9 mouse cellular contexts compared by ENCODE assay signal in genomic region chr13:56159016-56159601, GRCm38 (mm10). TPM values are rescaled to one million over a fixed set of nuclear protein-coding genes. Genes with fewer than 3 reads are reported as not detected.
DNase-seq lines count a peak whose midpoint lies in the region; ATAC-seq lines count a peak whose summit lies in the region.
"Had no signal": no experiment of that assay in that cellular context is flagged by ENCODE, and none has a peak within 500 bp of the region (broad histone marks: within the 10 kb centered on the region; RNA-seq: fewer than 3 reads in every experiment).

No protein-coding gene starts in this region.

- WGBS in heart, embryonic 15.5 days = 41% methylated on average over 14 of the region's 14 CpGs
- 78% methylated on average over 14 of the region's 14 CpGs for WGBS in forebrain, embryonic 13.5 days

- H3K36me3 ChIP-seq in heart, embryonic 15.5 days = no peaks in the 10 kb centered on the region
- no peaks in the 10 kb centered on the region for H3K36me3 ChIP-seq in forebrain, embryonic 13.5 days (ENCODE audit: poor library complexity, severe bottlenecking)
- H3K36me3 ChIP-seq: G1E had no signal

- no peak overlapping the region for H3K9ac ChIP-seq in heart, embryonic 15.5 days
- H3K9ac ChIP-seq in forebrain, embryonic 13.5 days = no peak overlapping the region

- no peaks in the 10 kb centered on the region for H3K27me3 ChIP-seq in heart, embryonic 15.5 days
- H3K27me3 ChIP-seq in forebrain, embryonic 13.5 days = no peaks in the 10 kb centered on the region

- H3K27ac ChIP-seq in heart, embryonic 15.5 days = peak overlapping the region; percentile 48
- H3K27ac ChIP-seq in forebrain, embryonic 13.5 days = no peak overlapping the region

- DNase-seq in heart, postnatal 25 days (ENCODE audit: low spot score) = no peak
- DNase-seq in CD4-positive helper T cell, adult 2 months (ENCODE audit: low read depth, low spot score) = peak; percentile 18
- peak; percentile 62 for DNase-seq in naive thymus-derived CD4-positive, alpha-beta T cell, adult 2 months (ENCODE audit: low read depth)
- no peak for DNase-seq in layer of hippocampus, adult 18-20 months (ENCODE audit: low spot score in 2 of 2)
- no peak for DNase-seq in MN1 (ENCODE audit: low spot score)

- no peaks in the 10 kb centered on the region for H3K9me3 ChIP-seq in heart, embryonic 15.5 days (replicated peaks)
- H3K9me3 ChIP-seq in forebrain, embryonic 13.5 days (replicated peaks) = no peaks in the 10 kb centered on the region
- H3K9me3 ChIP-seq: G1E had no signal

- intact Hi-C loops in heart, postnatal 25 days (cut with DNase I) = no loop called here

- no peak overlapping the region for H3K4me3 ChIP-seq in heart, embryonic 15.5 days
- no peak overlapping the region for H3K4me3 ChIP-seq in forebrain, embryonic 13.5 days

- peaks cover 45% of the 10 kb centered on the region for H3K4me1 ChIP-seq in heart, embryonic 15.5 days (replicated peaks)
- H3K4me1 ChIP-seq in forebrain, embryonic 13.5 days = no peaks in the 10 kb centered on the region

- peak overlapping the region; percentile 31 for H3K4me2 ChIP-seq in heart, embryonic 15.5 days
- H3K4me2 ChIP-seq in forebrain, embryonic 13.5 days = no peak overlapping the region

- peak; percentile 21; the same call in 1 of the 2 replicates for ATAC-seq in heart, embryonic 15.5 days (replicated peaks; ENCODE audit: insufficient number of reproducible peaks, insufficient read depth, low FRiP score, low read depth)
- peak; percentile 72 for ATAC-seq in granulocyte monocyte progenitor cell, adult 5-6 weeks (replicated peaks; ENCODE audit: poor library complexity, severe bottlenecking)
- ATAC-seq in forebrain, embryonic 13.5 days = no peak

RNA-seq across cellular contexts. Expression of gene Tifab, which starts 19.6 kb away (rescaled TPM):
- 1.3 and 2.9 TPM in 2 replicates for polyA plus RNA-seq in heart, embryonic 15.5 days (2015; fragmentation: Nextera tagmentation; extraction: Ambion mirVana)
- 1 to 10 TPM; 1.3 to 1.5 TPM for total RNA-seq in heart, postnatal 25 days (2021)
- 148 and 174 TPM in 2 replicates for total RNA-seq in granulocyte monocyte progenitor cell, adult 5-6 weeks (2014; fragmentation: Nextera tagmentation)
- total RNA-seq in granulocyte monocyte progenitor cell, adult 5-6 weeks (2017) = 115 and 120 TPM in 2 replicates
- total RNA-seq in layer of hippocampus, adult 18-20 months (2021) = 1 to 10 TPM; 1.3 TPM
- 0.52 and 0.53 TPM in 2 replicates for polyA plus RNA-seq in forebrain, embryonic 13.5 days (2015; fragmentation: Nextera tagmentation; extraction: Ambion mirVana)
- polyA plus RNA-seq: G1E had no signal

RNA-seq across cellular contexts. Expression of gene H2afy, which starts 22.9 kb away (rescaled TPM):
- polyA plus RNA-seq in heart, embryonic 15.5 days (2015; fragmentation: Nextera tagmentation; extraction: Ambion mirVana) = 98.9 and 135 TPM in 2 replicates
- total RNA-seq in heart, postnatal 25 days (2021) = 10 to 100 TPM; 50.9 to 53.9 TPM
- 930 and 1,115 TPM in 2 replicates for total RNA-seq in granulocyte monocyte progenitor cell, adult 5-6 weeks (2014; fragmentation: Nextera tagmentation)
- 1,419 and 1,485 TPM in 2 replicates for total RNA-seq in granulocyte monocyte progenitor cell, adult 5-6 weeks (2017)
- 100 to 1,000 TPM; 115 to 121 TPM for total RNA-seq in layer of hippocampus, adult 18-20 months (2021)
- 545 and 548 TPM in 2 replicates for polyA plus RNA-seq in forebrain, embryonic 13.5 days (2015; fragmentation: Nextera tagmentation; extraction: Ambion mirVana)

Comparison
In these comparisons a context has a peak if more than half of its experiments do, and no peak if none do; other contexts are left out.
1. DNase-seq: peak in CD4-positive helper T cell, adult 2 months (single experiment) and naive thymus-derived CD4-positive, alpha-beta T cell, adult 2 months (single experiment); none in heart, postnatal 25 days (single experiment), layer of hippocampus, adult 18-20 months (0 of 2) and MN1 (single experiment).
2. RNA of gene Tifab, which starts 19.6 kb away (total RNA-seq): 115 to 174 TPM in granulocyte monocyte progenitor cell, adult 5-6 weeks; 1.3 to 1.5 TPM in heart, postnatal 25 days and 1.3 TPM in layer of hippocampus, adult 18-20 months; every median in the first group is over 10 times any median in the second.
3. RNA of gene H2afy, which starts 22.9 kb away (total RNA-seq): 930 to 1,485 TPM in granulocyte monocyte progenitor cell, adult 5-6 weeks; 115 to 121 TPM in layer of hippocampus, adult 18-20 months and 50.9 to 53.9 TPM in heart, postnatal 25 days; every median in the first group is over 4 times any median in the second.